Mouse (Mus musculus): ENCODE measurements around the gene Dffb. TPM values are rescaled to one million over a fixed set of nuclear protein-coding genes. Genes with fewer than 3 reads are reported as not detected.

The Dffb gene
- polyA plus RNA-seq (2014; fragmentation: Nextera tagmentation; extraction: Ambion mirVana): 10.2 and 11.7 TPM in 2 replicates

DNA sequence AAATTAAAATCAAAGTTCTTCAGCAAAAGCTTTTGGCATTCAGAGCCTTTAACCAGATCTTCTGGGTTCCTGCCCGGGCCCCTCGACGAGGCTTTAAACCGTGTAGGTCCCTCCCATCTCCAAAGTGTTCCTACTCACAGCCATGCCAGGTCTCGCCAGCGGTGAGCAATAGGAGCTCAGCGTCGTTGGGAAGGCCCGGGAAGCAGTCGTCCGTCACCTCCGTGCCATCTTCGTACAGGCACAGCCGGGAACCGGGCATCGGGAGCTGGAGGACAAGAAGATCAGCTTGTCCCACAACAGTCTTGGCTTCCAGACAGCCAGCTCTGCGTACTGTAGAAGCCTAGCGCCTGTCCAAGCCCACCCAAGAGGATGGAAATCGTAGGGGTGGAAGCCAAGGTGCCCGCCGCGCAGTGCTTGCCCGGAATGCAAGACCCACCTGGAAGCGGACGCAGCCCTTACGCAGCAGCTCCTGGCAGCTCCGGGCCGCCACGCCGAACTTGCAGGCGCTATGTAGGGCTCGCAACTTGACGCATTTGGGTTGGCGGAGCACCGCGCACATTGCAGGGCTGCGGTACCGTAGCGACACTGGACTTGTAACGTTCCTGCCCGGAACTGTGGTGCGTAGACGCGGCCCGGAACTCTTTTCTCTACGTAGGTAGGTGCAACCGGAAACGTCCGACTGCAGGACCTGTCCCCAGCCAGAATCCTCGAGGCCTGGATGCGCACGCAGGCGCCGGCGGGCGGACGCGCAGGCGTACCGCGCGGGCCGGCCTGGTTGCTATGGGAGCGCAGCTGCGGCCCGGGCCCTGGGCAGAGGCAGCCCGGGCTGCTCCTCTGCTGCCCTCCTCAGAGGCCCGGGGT, at the start of gene Dffb, which contains the start of gene Cep104:
Dffb (minus strand) TSS at position 696 of the 861 bp plus-strand sequence.
Cep104 (plus strand) TSS at position 764 of the 861 bp plus-strand sequence.
- peaks cover 8% of the 10 kb centered on the region for H3K4me1 ChIP-seq (ENCODE audit: control insufficient read depth, insufficient read depth, low read length)
- WGBS: 1% methylated on average over 68 of the region's 68 CpGs
- peak within 1 kb of the TSS; percentile 91 for H3K4me3 ChIP-seq (ENCODE audit: low read depth, low read length)
- H3K9me3 ChIP-seq (ENCODE audit: control insufficient read depth, low read length): no peaks in the 10 kb centered on the region
- H3K36me3 ChIP-seq (ENCODE audit: control insufficient read depth, insufficient read depth, low read length): 0 out of 2 replicates have a peak, but pooled peaks cover 2% of the 10 kb centered on the region
- peak within 1 kb of the TSS; percentile 72; the same call in 1 of the 2 replicates for H3K27ac ChIP-seq (ENCODE audit: low read depth, low read length)
- DNase-seq (ENCODE audit: low spot score) (peak; percentile 96), ATAC-seq (ENCODE audit: insufficient read depth, low FRiP score, low TSS enrichment) (peak; percentile 99)
- peak within 1 kb of the TSS; percentile 94 for H3K4me2 ChIP-seq (ENCODE audit: low read depth)
- H3K27me3 ChIP-seq (ENCODE audit: control insufficient read depth, insufficient read depth, low read length): no peaks in the 10 kb centered on the region
- H3K9ac ChIP-seq (ENCODE audit: low read length): peak within 1 kb of the TSS; percentile 92

DNA sequence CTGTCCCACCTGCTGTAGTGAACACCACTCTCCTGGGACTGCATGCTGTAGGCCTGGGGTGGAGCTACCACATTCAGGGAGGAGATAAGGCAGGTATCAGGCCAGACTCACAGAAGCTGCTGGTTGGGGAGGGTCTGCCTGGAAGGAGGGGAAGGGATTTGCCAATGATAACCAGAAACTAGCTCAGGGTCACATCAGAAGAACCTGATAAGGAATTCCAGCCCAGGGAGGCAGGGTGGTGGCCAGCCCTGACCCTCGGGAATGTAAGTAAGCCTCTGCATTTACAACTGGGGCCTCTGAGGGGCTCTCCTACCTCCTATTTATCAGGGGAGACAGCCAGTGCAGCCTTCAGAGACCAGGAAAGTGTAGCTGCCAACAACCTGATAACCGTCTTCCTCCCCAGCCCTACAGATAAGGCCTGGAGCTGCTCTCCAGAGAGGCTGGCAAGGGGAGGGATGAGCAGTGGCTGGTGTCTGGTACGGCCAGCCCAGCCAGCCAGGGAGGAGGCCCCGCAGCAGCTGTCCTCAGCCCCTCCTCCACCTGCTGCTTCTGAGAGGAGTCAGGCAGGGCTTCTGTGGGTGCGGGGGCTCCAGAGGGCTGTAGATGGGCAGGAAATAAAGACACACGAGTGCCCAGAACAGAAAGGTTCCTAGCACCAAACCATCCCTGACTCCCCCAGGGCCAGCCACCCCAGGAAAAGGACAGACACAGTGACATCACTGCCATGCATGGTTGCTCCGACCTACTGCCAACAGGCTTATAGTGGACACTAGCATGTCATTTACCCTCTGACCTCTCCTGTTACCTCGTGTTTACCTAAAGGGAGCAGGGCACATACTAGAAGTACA, 49.1 kb upstream of the Dffb start:
- H3K27ac ChIP-seq (ENCODE audit: low read depth, low read length): peak overlapping the region; percentile 23; the same call in 1 of the 2 replicates

DNA sequence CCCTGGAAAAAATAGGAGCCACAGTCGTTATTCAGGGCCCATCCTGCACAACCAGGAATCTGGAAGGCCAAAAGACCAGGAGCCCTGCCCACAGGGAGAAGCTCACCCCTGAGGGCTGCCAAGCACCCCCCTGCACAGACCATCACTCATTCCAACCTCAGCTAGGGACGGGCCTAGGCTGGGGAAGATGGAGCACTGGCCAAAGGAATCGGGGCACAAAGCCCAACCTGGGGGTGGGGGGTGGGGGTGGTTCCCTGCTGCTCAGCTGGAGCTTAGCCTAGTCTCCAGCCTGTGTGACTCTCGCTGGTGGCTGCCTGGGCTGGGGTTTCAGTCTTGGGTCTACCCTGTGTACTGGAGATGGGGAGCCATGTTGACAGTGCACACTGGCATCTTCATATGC, 47.9 kb upstream of the Dffb start:
- Histone ChIP-seq H3K4me2 (ENCODE audit: low read depth) (no peak overlapping the region), H3K36me3 (ENCODE audit: control insufficient read depth, insufficient read depth, low read length) (peaks cover 21% of the 10 kb centered on the region), H3K4me1 (ENCODE audit: control insufficient read depth, insufficient read depth, low read length) (peaks cover 8% of the 10 kb centered on the region; the same call in 1 of the 2 replicates), H3K9ac (ENCODE audit: low read length) (no peak overlapping the region), H3K9me3 (ENCODE audit: control insufficient read depth, low read length) (no peaks in the 10 kb centered on the region), H3K27me3 (ENCODE audit: control insufficient read depth, insufficient read depth, low read length) (0 out of 2 replicates have a peak, but pooled peaks cover 7% of the 10 kb centered on the region), H3K4me3 (ENCODE audit: low read depth, low read length) (no peak overlapping the region), H3K27ac (ENCODE audit: low read depth, low read length) (no peak overlapping the region)
- DNase-seq (ENCODE audit: low spot score) (no peak), ATAC-seq (ENCODE audit: insufficient read depth, low FRiP score, low TSS enrichment) (no peak)
- 50% methylated on average over 4 of the region's 4 CpGs for WGBS

More for the DNA sequence above, 49.1 kb upstream of the Dffb start:
- no peak for DNase-seq (ENCODE audit: low spot score)
- Histone ChIP-seq H3K27me3 (ENCODE audit: control insufficient read depth, insufficient read depth, low read length) (0 out of 2 replicates have a peak, but pooled peaks cover 7% of the 10 kb centered on the region), H3K4me2 (ENCODE audit: low read depth) (no peak overlapping the region), H3K9ac (ENCODE audit: low read length) (no peak overlapping the region), H3K9me3 (ENCODE audit: control insufficient read depth, low read length) (no peaks in the 10 kb centered on the region), H3K4me1 (ENCODE audit: control insufficient read depth, insufficient read depth, low read length) (peaks cover 8% of the 10 kb centered on the region; the same call in 1 of the 2 replicates), H3K36me3 (ENCODE audit: control insufficient read depth, insufficient read depth, low read length) (peaks cover 18% of the 10 kb centered on the region), H3K4me3 (ENCODE audit: low read depth, low read length) (no peak overlapping the region)
- no peak for ATAC-seq (ENCODE audit: insufficient read depth, low FRiP score, low TSS enrichment)
- WGBS: 26% methylated on average over 8 of the region's 8 CpGs

DNA sequence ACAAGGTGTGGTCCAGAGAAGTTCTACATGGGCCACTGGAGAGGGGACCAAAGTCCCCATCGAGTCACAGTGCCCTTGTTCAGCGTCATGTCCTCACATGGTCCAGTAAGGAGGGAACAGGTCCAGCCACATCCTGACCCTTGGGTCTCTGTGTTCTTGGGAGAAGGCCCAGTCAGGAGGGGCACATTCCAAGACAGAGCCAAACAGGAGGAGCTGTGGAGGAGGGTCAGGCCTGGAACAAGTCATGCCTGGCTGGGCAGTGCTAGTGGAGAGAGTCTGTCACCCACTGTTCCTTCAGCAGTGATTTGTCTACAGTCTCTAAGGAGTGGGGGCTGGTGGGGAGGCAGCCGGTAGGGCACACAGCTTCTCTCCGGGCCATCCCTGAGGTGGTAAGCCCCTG, 47.5 kb upstream of the Dffb start:
- H3K9me3 ChIP-seq (ENCODE audit: control insufficient read depth, low read length): no peaks in the 10 kb centered on the region
- 0 out of 2 replicates have a peak, but pooled peaks cover 7% of the 10 kb centered on the region for H3K27me3 ChIP-seq (ENCODE audit: control insufficient read depth, insufficient read depth, low read length)
- H3K36me3 ChIP-seq (ENCODE audit: control insufficient read depth, insufficient read depth, low read length): peaks cover 21% of the 10 kb centered on the region
- no peak overlapping the region for H3K4me2 ChIP-seq (ENCODE audit: low read depth)
- H3K4me3 ChIP-seq (ENCODE audit: low read depth, low read length): no peak overlapping the region
- peaks cover 8% of the 10 kb centered on the region; the same call in 1 of the 2 replicates for H3K4me1 ChIP-seq (ENCODE audit: control insufficient read depth, insufficient read depth, low read length)
- H3K9ac ChIP-seq (ENCODE audit: low read length): no peak overlapping the region
- 76% methylated on average over 4 of the region's 4 CpGs for WGBS
- DNase-seq (ENCODE audit: low spot score) (no peak), ATAC-seq (ENCODE audit: insufficient read depth, low FRiP score, low TSS enrichment) (no peak)
- H3K27ac ChIP-seq (ENCODE audit: low read depth, low read length): no peak overlapping the region

DNA sequence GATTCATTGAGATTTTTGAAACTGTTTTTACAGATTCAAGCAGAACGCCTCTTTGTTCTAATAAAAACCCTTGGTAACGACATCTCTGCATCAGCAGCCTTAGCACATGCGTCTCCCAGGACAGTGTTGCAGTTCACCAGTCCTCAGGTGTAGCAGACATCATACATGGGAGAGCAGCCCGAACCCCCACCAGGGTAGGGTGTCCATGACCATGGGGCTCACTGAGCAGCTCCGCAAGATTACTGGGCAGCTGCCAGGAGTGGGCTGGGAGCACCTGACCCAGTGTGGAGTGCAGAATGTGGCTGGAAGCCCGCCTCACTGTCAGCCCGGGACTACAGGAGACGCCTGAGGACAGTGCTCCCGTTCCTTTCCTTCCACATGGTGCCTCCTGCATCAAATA, 46.5 kb upstream of the Dffb start:
- H3K36me3 ChIP-seq (ENCODE audit: control insufficient read depth, insufficient read depth, low read length): peaks cover 30% of the 10 kb centered on the region
- H3K27ac ChIP-seq (ENCODE audit: low read depth, low read length): no peak overlapping the region
- ATAC-seq (ENCODE audit: insufficient read depth, low FRiP score, low TSS enrichment) (0 out of 2 replicates have a peak, but pooled peaks have one; percentile 23), DNase-seq (ENCODE audit: low spot score) (no peak)
- 91% methylated on average over 9 of the region's 9 CpGs for WGBS
- H3K9ac ChIP-seq (ENCODE audit: low read length): no peak overlapping the region
- H3K4me2 ChIP-seq (ENCODE audit: low read depth): no peak overlapping the region
- H3K9me3 ChIP-seq (ENCODE audit: control insufficient read depth, low read length): no peaks in the 10 kb centered on the region
- peaks cover 8% of the 10 kb centered on the region; the same call in 1 of the 2 replicates for H3K4me1 ChIP-seq (ENCODE audit: control insufficient read depth, insufficient read depth, low read length)
- H3K4me3 ChIP-seq (ENCODE audit: low read depth, low read length): no peak overlapping the region
- 0 out of 2 replicates have a peak, but pooled peaks cover 3% of the 10 kb centered on the region for H3K27me3 ChIP-seq (ENCODE audit: control insufficient read depth, insufficient read depth, low read length)

DNA sequence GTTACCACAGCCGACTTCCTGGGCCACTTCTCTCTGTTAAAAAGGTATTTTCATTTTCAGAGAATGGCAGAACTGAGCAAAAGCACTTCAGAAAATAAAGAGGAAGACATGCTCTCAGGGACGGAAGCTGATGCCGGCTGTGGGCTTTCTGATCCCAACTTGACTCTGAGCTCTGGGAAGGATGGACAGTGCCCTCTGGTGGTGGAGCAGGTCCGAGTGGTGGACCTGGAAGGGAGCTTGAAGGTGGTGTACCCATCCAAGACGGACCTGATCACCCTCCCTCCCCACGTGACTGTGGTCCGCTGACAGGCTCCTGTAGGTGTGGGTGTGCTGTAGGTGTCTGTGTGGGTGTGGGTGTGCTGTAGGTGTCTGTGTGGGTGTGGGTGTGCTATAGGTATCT, 44.6 kb upstream of the Dffb start:
- peaks cover 32% of the 10 kb centered on the region for H3K36me3 ChIP-seq (ENCODE audit: control insufficient read depth, insufficient read depth, low read length)
- no peak overlapping the region for H3K27ac ChIP-seq (ENCODE audit: low read depth, low read length)
- no peaks in the 10 kb centered on the region for H3K27me3 ChIP-seq (ENCODE audit: control insufficient read depth, insufficient read depth, low read length)
- H3K9ac ChIP-seq (ENCODE audit: low read length): no peak overlapping the region
- 79% methylated on average over 7 of the region's 7 CpGs for WGBS
- no peak overlapping the region for H3K4me3 ChIP-seq (ENCODE audit: low read depth, low read length)
- 0 out of 2 replicates have a peak, but pooled peaks cover 3% of the 10 kb centered on the region for H3K4me1 ChIP-seq (ENCODE audit: control insufficient read depth, insufficient read depth, low read length)
- no peak for ATAC-seq (ENCODE audit: insufficient read depth, low FRiP score, low TSS enrichment)
- H3K4me2 ChIP-seq (ENCODE audit: low read depth): no peak overlapping the region
- DNase-seq (ENCODE audit: low spot score): no peak
- H3K9me3 ChIP-seq (ENCODE audit: control insufficient read depth, low read length): no peaks in the 10 kb centered on the region

DNA sequence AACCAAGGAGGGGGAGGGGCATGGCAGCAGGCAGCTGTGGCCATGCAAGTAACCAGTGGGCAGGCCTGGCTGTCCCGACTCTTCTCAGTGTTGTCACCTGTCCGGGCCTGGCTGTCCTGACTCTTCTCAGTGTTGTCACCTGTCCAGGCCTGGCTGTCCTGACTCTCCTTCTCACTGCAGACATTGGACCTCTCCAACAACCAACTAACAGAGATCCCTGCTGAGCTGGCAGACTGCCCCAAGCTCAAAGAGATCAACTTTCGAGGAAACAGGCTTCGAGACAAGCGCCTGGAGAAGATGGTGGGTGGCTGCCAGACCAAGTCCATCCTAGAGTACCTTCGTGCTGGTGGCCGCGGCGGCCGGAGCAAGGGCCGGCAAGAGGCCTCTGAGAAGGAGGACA, 40.5 kb upstream of the Dffb start:
- H3K36me3 ChIP-seq (ENCODE audit: control insufficient read depth, insufficient read depth, low read length): peaks cover 26% of the 10 kb centered on the region
- ATAC-seq (ENCODE audit: insufficient read depth, low FRiP score, low TSS enrichment): no peak
- peaks cover 9% of the 10 kb centered on the region for H3K4me1 ChIP-seq (ENCODE audit: control insufficient read depth, insufficient read depth, low read length)
- no peak overlapping the region for H3K4me3 ChIP-seq (ENCODE audit: low read depth, low read length)
- no peak overlapping the region for H3K9ac ChIP-seq (ENCODE audit: low read length)
- H3K9me3 ChIP-seq (ENCODE audit: control insufficient read depth, low read length): no peaks in the 10 kb centered on the region
- 97% methylated on average over 8 of the region's 11 CpGs for WGBS
- H3K27me3 ChIP-seq (ENCODE audit: control insufficient read depth, insufficient read depth, low read length): no peaks in the 10 kb centered on the region
- no peak for DNase-seq (ENCODE audit: low spot score)
- no peak overlapping the region for H3K27ac ChIP-seq (ENCODE audit: low read depth, low read length)
- no peak overlapping the region for H3K4me2 ChIP-seq (ENCODE audit: low read depth)

DNA sequence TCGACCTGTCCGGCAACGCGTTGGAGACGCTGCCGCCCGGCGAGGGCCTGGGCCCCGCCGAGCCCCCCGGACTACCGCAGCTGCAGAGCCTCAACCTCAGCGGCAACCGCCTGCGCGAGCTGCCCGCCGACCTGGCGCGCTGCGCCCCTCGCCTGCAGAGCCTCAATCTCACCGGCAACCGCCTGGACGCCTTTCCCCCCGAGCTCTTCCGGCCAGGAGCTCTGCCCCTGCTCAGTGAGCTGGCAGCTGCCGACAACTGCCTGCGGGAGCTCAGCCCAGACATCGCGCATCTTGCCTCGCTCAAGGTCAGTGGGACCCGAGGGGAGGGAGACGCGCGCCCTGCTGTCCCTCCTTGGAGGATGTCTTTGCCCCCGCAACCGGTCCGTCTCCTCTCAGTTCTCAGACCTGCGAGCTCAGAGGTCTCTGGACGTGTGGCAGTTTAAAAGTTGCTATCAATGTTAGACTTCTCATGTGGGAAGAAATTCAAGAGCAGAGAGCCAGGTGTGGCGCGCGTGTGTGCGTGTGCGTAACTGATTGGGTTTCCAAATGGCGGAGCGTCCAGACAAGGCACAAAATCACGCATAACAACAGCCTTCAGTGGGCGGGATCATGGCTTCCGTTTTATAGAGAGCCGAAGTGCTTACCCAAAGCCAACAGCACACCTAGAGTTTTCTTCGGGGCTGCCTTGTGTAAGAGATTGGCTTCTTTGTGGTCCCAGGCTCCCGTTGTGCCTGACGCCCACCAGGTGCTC, 37.4 kb upstream of the Dffb start:
- no peaks in the 10 kb centered on the region for H3K9me3 ChIP-seq (ENCODE audit: control insufficient read depth, low read length)
- H3K4me3 ChIP-seq (ENCODE audit: low read depth, low read length): peak overlapping the region; percentile 97
- peaks cover 10% of the 10 kb centered on the region; the same call in 1 of the 2 replicates for H3K36me3 ChIP-seq (ENCODE audit: control insufficient read depth, insufficient read depth, low read length)
- H3K9ac ChIP-seq (ENCODE audit: low read length): peak overlapping the region; percentile 93
- DNase-seq (ENCODE audit: low spot score) (no peak), ATAC-seq (ENCODE audit: insufficient read depth, low FRiP score, low TSS enrichment) (no peak)
- H3K27me3 ChIP-seq (ENCODE audit: control insufficient read depth, insufficient read depth, low read length): no peaks in the 10 kb centered on the region
- H3K4me1 ChIP-seq (ENCODE audit: control insufficient read depth, insufficient read depth, low read length): peaks cover 9% of the 10 kb centered on the region
- peak overlapping the region; percentile 96 for H3K4me2 ChIP-seq (ENCODE audit: low read depth)
- no peak overlapping the region for H3K27ac ChIP-seq (ENCODE audit: low read depth, low read length)
- WGBS: 3% methylated on average over 55 of the region's 55 CpGs

Data from neural tube, embryonic 11.5 days (tissue).